9 mouse cellular contexts compared by ENCODE assay signal in genomic region chr5:144381782-144382181, GRCm38 (mm10). TPM values are rescaled to one million over a fixed set of nuclear protein-coding genes. Genes with fewer than 3 reads are reported as not detected.
A peak's percentile ranks its signal among the peaks of the same experiment; 100 is the strongest.
DNase-seq lines count a peak whose midpoint lies in the region; ATAC-seq lines count a peak whose summit lies in the region.
"Had no signal": no experiment of that assay in that cellular context is flagged by ENCODE, and none has a peak within 500 bp of the region (broad histone marks: within the 10 kb centered on the region; RNA-seq: fewer than 3 reads in every experiment).

No protein-coding gene starts in this region.

- no peak overlapping the region for H3K27ac ChIP-seq in kidney, embryonic 14.5 days (ENCODE audit: low read depth, low read length)
- H3K27ac ChIP-seq: heart, embryonic 13.5 days had no signal

- no peak overlapping the region for H3K4me2 ChIP-seq in kidney, embryonic 14.5 days (replicated peaks; ENCODE audit: low read depth, low read length)
- H3K4me2 ChIP-seq: heart, embryonic 13.5 days had no signal

- 88% methylated on average over 3 of the region's 3 CpGs for WGBS in kidney, embryonic 14.5 days

- no peaks in the 10 kb centered on the region for H3K4me1 ChIP-seq in kidney, embryonic 14.5 days (ENCODE audit: control insufficient read depth, insufficient read depth, low read length)
- H3K4me1 ChIP-seq: heart, embryonic 13.5 days had no signal

- H3K27me3 ChIP-seq in kidney, embryonic 14.5 days (ENCODE audit: control insufficient read depth, insufficient read depth, low read length) = no peaks in the 10 kb centered on the region
- H3K27me3 ChIP-seq: heart, embryonic 13.5 days had no signal

- H3K9me3 ChIP-seq in kidney, embryonic 14.5 days (ENCODE audit: control insufficient read depth, low read length) = 0 out of 2 replicates have a peak, but pooled peaks cover 3% of the 10 kb centered on the region

- no peak for ATAC-seq in kidney, embryonic 14.5 days (ENCODE audit: low FRiP score, low TSS enrichment)

- H3K36me3 ChIP-seq in kidney, embryonic 14.5 days (ENCODE audit: control insufficient read depth, insufficient read depth, low read length) = no peaks in the 10 kb centered on the region
- H3K36me3 ChIP-seq: heart, embryonic 13.5 days had no signal

- peak; percentile 47 for DNase-seq in adrenal gland, postnatal 10 days
- no peak for DNase-seq in adrenal gland, adult 18-20 months (ENCODE audit: low spot score in 2 of 2)
- peak; percentile 40 for DNase-seq in kidney, adult 9 months
- DNase-seq in 416B (ENCODE audit: low read depth) = peak; percentile 50
- DNase-seq in induced T-regulatory cell, adult 2 months (ENCODE audit: low read depth) = peak; percentile 37
- no peak for DNase-seq in ovary, adult 18-20 months (ENCODE audit: low spot score)
- no peak for DNase-seq in layer of hippocampus, adult 9-10 months (ENCODE audit: low spot score)

- H3K4me3 ChIP-seq in kidney, embryonic 14.5 days (ENCODE audit: low read length) = no peak overlapping the region
- H3K4me3 ChIP-seq: heart, embryonic 13.5 days had no signal

- H3K9ac ChIP-seq in kidney, embryonic 14.5 days (ENCODE audit: low read depth, low read length) = no peak overlapping the region
- H3K9ac ChIP-seq: heart, embryonic 13.5 days had no signal

RNA-seq across cellular contexts. Expression of gene Baiap2l1, which starts 23.9 kb away (rescaled TPM):
- total RNA-seq in adrenal gland, postnatal 10 days (2021) = 1 to 10 TPM; 3.7 to 6.8 TPM
- 10 to 100 TPM in 1 of 2 experiments, 1 to 10 TPM in 1; 8.9 to 20.1 TPM for total RNA-seq in adrenal gland, adult 18-20 months (2021)
- polyA plus RNA-seq in kidney, embryonic 14.5 days (2014; fragmentation: Nextera tagmentation; extraction: Ambion mirVana) = 9.0 and 13.2 TPM in 2 replicates

Comparison
In these comparisons a context has a peak if more than half of its experiments do, and no peak if none do; other contexts are left out.
1. DNase-seq: peak in adrenal gland, postnatal 10 days (single experiment), kidney, adult 9 months (single experiment), 416B (single experiment) and induced T-regulatory cell, adult 2 months (single experiment); none in adrenal gland, adult 18-20 months (0 of 2), ovary, adult 18-20 months (single experiment) and layer of hippocampus, adult 9-10 months (single experiment).